Mouse (Mus musculus) stomach, postnatal 0 days (tissue): ENCODE results near the gene Szt2.

Source experiments
- CTCF ChIP-seq: IDR thresholded peaks from 2 replicates; pipeline ENCODE4 v1.5.1; 2016; ENCODE audit warnings: antibody characterized with exemption, low read depth, mild to moderate bottlenecking, moderate library complexity
- EP300 ChIP-seq: optimal IDR thresholded peaks from 2 replicates; pipeline ENCODE3; 2016; ENCODE audit warnings: antibody characterized with exemption

DNA sequence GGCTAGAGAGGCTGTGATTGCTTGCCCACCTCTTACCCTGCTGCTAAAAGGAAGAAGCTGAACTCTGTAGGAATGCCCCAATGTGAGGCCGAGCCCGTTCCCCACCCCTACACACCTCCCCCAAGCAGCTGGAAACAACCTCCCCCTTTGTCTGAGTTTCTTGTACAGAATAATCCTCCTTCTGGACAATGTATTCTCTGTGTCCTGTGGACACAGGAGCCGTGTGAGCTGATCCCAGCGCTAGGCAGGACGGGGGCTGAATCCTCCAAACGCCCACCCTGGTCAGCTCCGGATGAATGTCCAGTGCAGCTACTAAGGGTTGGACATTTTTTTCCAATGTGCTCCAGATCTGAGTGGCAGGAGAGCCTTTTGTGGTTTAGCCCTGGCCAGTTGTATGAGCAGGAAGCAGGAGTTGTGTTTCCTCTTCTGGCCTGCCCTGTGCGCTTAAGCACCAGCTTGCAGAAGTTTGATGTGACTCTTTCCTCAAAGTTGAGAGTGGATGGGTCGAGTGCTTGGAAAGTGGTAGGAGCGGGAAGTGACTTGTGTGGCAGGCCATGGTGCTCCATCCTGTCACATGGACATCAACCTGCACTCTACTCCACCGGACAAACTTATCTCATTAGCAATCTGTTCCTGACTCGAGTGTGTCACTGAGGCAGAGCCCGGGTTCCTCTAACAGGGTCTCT, 8.2 kb upstream of the Szt2 start:
- TF ChIP-seq CTCF = no peak
- TF ChIP-seq EP300 = no peak
